Mouse (Mus musculus): ENCODE measurements around the gene Cfp. TPM values are rescaled to one million over a fixed set of nuclear protein-coding genes. Genes with fewer than 3 reads are reported as not detected.

The Cfp gene
- polyA plus RNA-seq, 1 experiment from 2014 or later = 5.5 TPM

- Histone ChIP-seq H3K4me1 (peaks cover 9% of the 10 kb centered on the region; the same call in 1 of the 2 replicates), H3K27ac (replicated peaks) (peak overlapping the region; percentile 81), H3K4me2 (peak overlapping the region; percentile 59), H3K36me3 (no peaks in the 10 kb centered on the region), H3K9ac (replicated peaks) (peak overlapping the region; percentile 59), H3K9me3 (replicated peaks) (no peaks in the 10 kb centered on the region), H3K27me3 (replicated peaks) (no peaks in the 10 kb centered on the region), H3K4me3 (replicated peaks) (peak overlapping the region; percentile 57)
- peak; percentile 66 for ATAC-seq (ENCODE audit: low FRiP score)
- WGBS = 19% methylated on average over 30 of the region's 49 CpGs
Observed at GRCm38 (mm10) chrX:20920249-20920843, 11.0 kb downstream of the Cfp start.

GRCm38 (mm10) chrX:20915075-20915474, 16.3 kb downstream of the Cfp start:
- H3K4me1 ChIP-seq = peaks cover 9% of the 10 kb centered on the region; the same call in 1 of the 2 replicates
- H3K4me2 ChIP-seq = no peak overlapping the region
- H3K27ac ChIP-seq (replicated peaks) = no peak overlapping the region
- no peaks in the 10 kb centered on the region for H3K36me3 ChIP-seq
- H3K9ac ChIP-seq (replicated peaks) = no peak overlapping the region
- no peak for ATAC-seq (ENCODE audit: low FRiP score)
- H3K9me3 ChIP-seq (replicated peaks) = no peaks in the 10 kb centered on the region
- H3K4me3 ChIP-seq (replicated peaks) = no peak overlapping the region
- H3K27me3 ChIP-seq (replicated peaks) = no peaks in the 10 kb centered on the region

- Histone ChIP-seq H3K4me3 (replicated peaks) (no peak overlapping the region), H3K27ac (replicated peaks) (no peak overlapping the region), H3K9me3 (replicated peaks) (no peaks in the 10 kb centered on the region), H3K9ac (replicated peaks) (no peak overlapping the region), H3K4me1 (peaks cover 5% of the 10 kb centered on the region; the same call in 1 of the 2 replicates), H3K27me3 (replicated peaks) (no peaks in the 10 kb centered on the region), H3K36me3 (peaks cover 6% of the 10 kb centered on the region; the same call in 1 of the 2 replicates), H3K4me2 (no peak overlapping the region)
- no peak for ATAC-seq (ENCODE audit: low FRiP score)
- 88% methylated on average over 6 of the region's 6 CpGs for WGBS
Observed at GRCm38 (mm10) chrX:20913726-20914125, 17.6 kb downstream of the Cfp start.

- Histone ChIP-seq H3K27me3 (replicated peaks) (no peaks in the 10 kb centered on the region), H3K36me3 (peaks cover 6% of the 10 kb centered on the region; the same call in 1 of the 2 replicates), H3K4me1 (no peaks in the 10 kb centered on the region), H3K9me3 (replicated peaks) (no peaks in the 10 kb centered on the region), H3K9ac (replicated peaks) (no peak overlapping the region), H3K4me2 (no peak overlapping the region), H3K27ac (replicated peaks) (no peak overlapping the region), H3K4me3 (replicated peaks) (no peak overlapping the region)
- WGBS = 22% methylated on average over 3 of the region's 3 CpGs
- no peak for ATAC-seq (ENCODE audit: low FRiP score)
Observed at GRCm38 (mm10) chrX:20910074-20910473, 21.3 kb downstream of the Cfp start.

Other genes starting within 250 kb of the Cfp start
- 154 and 167 TPM in 2 replicates for gene Cdk16, start 243.6 kb downstream of the Cfp start, polyA plus RNA-seq (2015; fragmentation: Nextera tagmentation; extraction: Ambion mirVana)
- 83.8 and 84.9 TPM in 2 replicates for gene Usp11, start 227.6 kb downstream of the Cfp start, polyA plus RNA-seq (2015; fragmentation: Nextera tagmentation; extraction: Ambion mirVana)
- 352 and 406 TPM in 2 replicates for gene Araf, start 133.7 kb downstream of the Cfp start, polyA plus RNA-seq (2015; fragmentation: Nextera tagmentation; extraction: Ambion mirVana)
- gene Timp1, start 61.4 kb downstream of the Cfp start, polyA plus RNA-seq (2015; fragmentation: Nextera tagmentation; extraction: Ambion mirVana) = 5.8 and 8.2 TPM in 2 replicates
- gene Syn1, start 10.6 kb downstream of the Cfp start, polyA plus RNA-seq (2015; fragmentation: Nextera tagmentation; extraction: Ambion mirVana) = 85.6 and 96.9 TPM in 2 replicates
- gene Elk1, start 19.1 kb upstream of the Cfp start, polyA plus RNA-seq (2015; fragmentation: Nextera tagmentation; extraction: Ambion mirVana) = 16.5 and 16.6 TPM in 2 replicates
- gene Uxt, start 30.5 kb upstream of the Cfp start, polyA plus RNA-seq (2015; fragmentation: Nextera tagmentation; extraction: Ambion mirVana) = 32.0 and 33.0 TPM in 2 replicates
- gene Zfp182, start 130.8 kb upstream of the Cfp start, polyA plus RNA-seq (2015; fragmentation: Nextera tagmentation; extraction: Ambion mirVana) = 6.9 and 7.2 TPM in 2 replicates
- not detected in 2 replicates for gene Spaca5, start 136.9 kb upstream of the Cfp start, polyA plus RNA-seq (2015; fragmentation: Nextera tagmentation; extraction: Ambion mirVana)
- 4.0 and 4.8 TPM in 2 replicates for gene Zfp300, start 158.0 kb upstream of the Cfp start, polyA plus RNA-seq (2015; fragmentation: Nextera tagmentation; extraction: Ambion mirVana)
- not detected in 2 replicates for gene Ssxa1, start 184.3 kb upstream of the Cfp start, polyA plus RNA-seq (2015; fragmentation: Nextera tagmentation; extraction: Ambion mirVana)
- gene Gm21876, start 244.1 kb upstream of the Cfp start, polyA plus RNA-seq (2015; fragmentation: Nextera tagmentation; extraction: Ambion mirVana) = not detected in 2 replicates